Mouse (Mus musculus) G1E (cell line): Measurements from ENCODE around the gene Pdzk1. TPM values are rescaled to one million over a fixed set of nuclear protein-coding genes. Genes with fewer than 3 reads are reported as not detected.

Experiments
- ATAC-seq: 2 replicates; pipeline ENCODE4 v1.8.0; 2016; ENCODE audit warnings: mild to moderate bottlenecking; ENCODE audit not compliant: insufficient number of reproducible peaks, poor library complexity, low FRiP score, severe bottlenecking; ENCODE audit errors: extremely low read depth
- DNase-seq: peaks from one replicate; pipeline ENCODE4 v3.0.0; 2012; ENCODE audit warnings: low spot score
- H3K27me3 ChIP-seq: 2 replicates; pipeline ENCODE4 v1.6.1; 2012; ENCODE audit warnings: mild to moderate bottlenecking, low read length, inconsistent platforms; ENCODE audit not compliant: insufficient read depth
- H3K36me3 ChIP-seq: replicated peaks from 2 replicates; pipeline ENCODE3; 2012; ENCODE audit warnings: mild to moderate bottlenecking, inconsistent platforms
- H3K4me1 ChIP-seq: 2 replicates; pipeline ENCODE4 v1.6.1; 2012; ENCODE audit warnings: low read depth, low read length, inconsistent platforms, mixed read lengths; ENCODE audit not compliant: insufficient read depth
- H3K4me3 ChIP-seq: 2 replicates; pipeline ENCODE4 v1.5.1; 2012; ENCODE audit warnings: low read depth, mild to moderate bottlenecking, inconsistent platforms, low read length, moderate library complexity, mixed read lengths
- H3K9me3 ChIP-seq: replicated peaks from 2 replicates; pipeline ENCODE4 v1.6.1; 2012; ENCODE audit warnings: inconsistent platforms
- CTCF ChIP-seq: IDR thresholded peaks from 2 replicates; pipeline ENCODE4 v1.5.1; 2012; ENCODE audit warnings: low read depth, low read length, inconsistent platforms, mixed read lengths
- GATA1 ChIP-seq: IDR thresholded peaks from 2 replicates; pipeline ENCODE4 v1.6.1; 2012; ENCODE audit warnings: borderline replicate concordance, low read length, inconsistent platforms, mixed read lengths
- GATA2 ChIP-seq: IDR thresholded peaks from 2 replicates; pipeline ENCODE4 v1.6.1; 2012; ENCODE audit warnings: low read depth, low read length, inconsistent platforms, borderline replicate concordance
- POLR2AphosphoS5 ChIP-seq: IDR thresholded peaks from 2 replicates; pipeline ENCODE4 v1.6.1; 2012; ENCODE audit warnings: low read depth, low read length, inconsistent platforms; ENCODE audit not compliant: insufficient replicate concordance
- TAL1 ChIP-seq: conservative IDR thresholded peaks from 2 replicates; pipeline ENCODE4 v1.6.1; 2012; ENCODE audit warnings: low read depth, low read length, inconsistent platforms, mixed read lengths
- polyA plus RNA-seq: library from polyadenylated mRNA; stranded (reverse); fragments of >175 nt; gene quantifications from 2 replicates; pipeline ENCODE4 v1.2.3, GENCODE M21; 2012
- total RNA-seq, 2 experiments: library from RNA; stranded (forward) in 1 of 2; stranded (reverse) in 1 of 2; fragments of 200-1000 nt in 1 of 2; fragments of >200 nt in 1 of 2; fragmentation: Nextera tagmentation in 1 of 2; gene quantifications; 2 replicates each; pipeline ENCODE4 v1.2.3; 2014 to 2017

Pdzk1 gene
- total and polyA plus RNA-seq, 3 experiments: 0.05 to 0.41 TPM; not detected in 1

DNA sequence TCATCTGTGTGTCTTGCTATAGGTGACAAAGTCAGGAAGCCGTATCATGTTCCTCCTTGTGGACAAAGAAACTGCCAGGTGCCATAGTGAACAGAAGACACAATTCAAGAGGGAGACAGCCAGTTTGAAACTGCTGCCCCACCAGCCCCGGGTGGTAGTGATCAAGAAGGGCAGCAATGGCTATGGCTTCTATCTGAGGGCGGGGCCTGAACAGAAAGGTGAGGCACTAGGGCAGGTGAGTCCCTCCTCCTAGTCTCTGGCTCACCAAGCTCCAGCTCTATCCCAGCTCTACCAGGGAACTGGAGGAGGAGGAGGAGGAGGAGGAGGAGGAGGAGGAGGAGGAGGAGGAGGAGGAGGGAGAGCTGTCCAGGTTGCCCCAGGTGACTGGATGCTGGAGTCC, 26.7 kb downstream of the Pdzk1 start:
- H3K4me1 ChIP-seq: peaks cover 6% of the 10 kb centered on the region
- H3K9me3 ChIP-seq: no peaks in the 10 kb centered on the region
- H3K27me3 ChIP-seq: peaks cover 4% of the 10 kb centered on the region; the same call in 1 of the 2 replicates
- H3K4me3 ChIP-seq: no peak overlapping the region
- TF ChIP-seq GATA1 (no peak), GATA2 (no peak), TAL1 (no peak), POLR2AphosphoS5 (no peak), CTCF (no peak)
- no peak for DNase-seq
- no peak for ATAC-seq
- H3K36me3 ChIP-seq: peaks cover 17% of the 10 kb centered on the region

DNA sequence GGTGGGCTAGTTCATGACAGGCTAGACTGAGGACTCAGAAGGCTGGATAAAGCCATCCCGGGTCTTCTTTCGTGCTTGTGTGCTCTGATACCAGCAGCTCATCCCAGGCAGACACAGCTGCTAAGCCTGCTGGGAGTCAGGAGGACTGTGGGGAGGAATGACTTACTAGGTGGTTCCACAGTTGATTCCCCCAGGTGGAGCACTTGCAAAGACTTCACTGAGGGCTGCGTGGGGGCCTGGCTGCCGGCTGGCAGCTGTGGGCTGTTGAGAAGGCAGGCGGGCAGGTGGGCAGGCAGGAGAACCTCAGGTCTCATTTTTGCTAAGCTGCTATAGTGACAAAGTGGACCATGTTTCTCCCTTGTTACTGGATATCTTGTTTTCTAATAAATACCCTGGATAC, 31.4 kb downstream of the Pdzk1 start:
- Histone ChIP-seq H3K4me3 (no peak overlapping the region), H3K27me3 (no peaks in the 10 kb centered on the region), H3K4me1 (no peaks in the 10 kb centered on the region), H3K9me3 (no peaks in the 10 kb centered on the region), H3K36me3 (peaks cover 19% of the 10 kb centered on the region)
- ATAC-seq (no peak), DNase-seq (no peak)
- TF ChIP-seq TAL1: no peak
- TF ChIP-seq CTCF: no peak
- TF ChIP-seq GATA1: no peak
- TF ChIP-seq GATA2: no peak
- no peak for TF ChIP-seq POLR2AphosphoS5

DNA sequence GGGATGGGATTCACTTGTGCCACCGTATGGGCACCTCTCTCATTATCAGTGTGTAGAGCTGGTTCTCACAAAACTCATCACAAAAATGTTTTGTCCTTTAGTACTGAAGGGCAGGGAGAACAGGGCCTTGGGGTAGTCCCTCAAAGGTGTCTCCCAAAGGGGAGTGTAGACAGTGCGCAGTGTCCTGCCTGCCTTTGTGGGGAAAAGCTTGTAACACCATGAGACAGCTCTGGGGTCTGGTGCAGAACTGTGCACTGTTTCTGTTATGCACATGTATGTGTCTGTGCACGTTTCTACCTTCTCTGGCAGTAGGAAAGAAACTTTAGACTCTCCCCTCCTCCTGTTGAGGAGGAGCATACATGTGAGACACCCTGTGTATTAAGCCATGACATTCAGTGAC, 38.8 kb downstream of the Pdzk1 start:
- no peak for ATAC-seq

DNA sequence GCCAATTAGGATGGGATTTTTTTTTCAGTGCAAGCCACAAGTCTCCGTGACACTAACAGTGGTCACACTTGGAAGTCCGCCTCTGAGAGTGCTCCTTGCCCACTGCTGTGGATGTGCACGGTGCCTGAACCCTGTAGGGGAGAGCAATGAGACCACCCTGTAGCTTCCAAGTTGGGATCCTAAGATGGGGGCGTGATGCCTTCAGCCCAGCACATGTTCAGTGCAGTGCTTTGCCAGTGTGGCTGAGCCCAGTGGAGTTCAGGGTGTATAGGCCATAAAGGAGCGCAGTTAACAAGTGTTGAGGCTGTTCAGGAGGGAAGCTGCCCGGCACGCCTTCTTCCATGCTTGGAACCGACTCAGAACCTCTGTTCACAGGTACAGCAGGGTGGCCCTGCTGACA, 39.5 kb downstream of the Pdzk1 start:
- H3K4me3 ChIP-seq: no peak overlapping the region
- H3K27me3 ChIP-seq: no peaks in the 10 kb centered on the region
- TF ChIP-seq POLR2AphosphoS5 (no peak), TAL1 (no peak), CTCF (no peak), GATA2 (no peak), GATA1 (no peak)
- H3K4me1 ChIP-seq: no peaks in the 10 kb centered on the region
- peaks cover 59% of the 10 kb centered on the region for H3K36me3 ChIP-seq
- H3K9me3 ChIP-seq: no peaks in the 10 kb centered on the region
- no peak for DNase-seq
- ATAC-seq: no peak

More for the DNA sequence above, 38.8 kb downstream of the Pdzk1 start:
- Histone ChIP-seq H3K36me3 (peaks cover 52% of the 10 kb centered on the region), H3K4me3 (no peak overlapping the region), H3K4me1 (no peaks in the 10 kb centered on the region), H3K9me3 (no peaks in the 10 kb centered on the region), H3K27me3 (no peaks in the 10 kb centered on the region)
- no peak for TF ChIP-seq TAL1
- TF ChIP-seq GATA2: no peak
- TF ChIP-seq CTCF: no peak
- DNase-seq: no peak

DNA sequence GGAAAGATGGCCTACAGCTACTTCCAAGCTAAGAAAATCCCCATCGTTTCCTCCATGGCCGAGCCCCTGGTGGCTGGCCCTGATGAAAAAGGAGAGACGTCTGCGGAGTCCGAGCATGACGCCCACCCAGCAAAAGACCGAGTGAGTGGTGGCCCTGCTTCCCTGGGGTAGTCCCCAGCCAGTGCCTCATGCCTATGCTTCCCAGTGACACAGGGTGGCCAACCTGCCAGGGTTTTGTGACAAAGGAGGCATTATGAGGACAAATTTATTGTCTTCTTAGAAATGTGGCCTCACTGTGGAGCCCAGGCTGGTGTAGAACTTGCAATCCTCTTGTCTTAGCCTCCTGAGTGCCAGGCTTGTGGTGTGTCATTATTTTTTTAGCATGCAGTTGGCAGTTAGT, 40.0 kb downstream of the Pdzk1 start:
- DNase-seq: no peak
- H3K4me3 ChIP-seq: no peak overlapping the region
- no peaks in the 10 kb centered on the region for H3K9me3 ChIP-seq
- peaks cover 64% of the 10 kb centered on the region for H3K36me3 ChIP-seq
- TF ChIP-seq CTCF: no peak
- no peak for TF ChIP-seq GATA1
- no peak for TF ChIP-seq GATA2
- no peak for TF ChIP-seq TAL1
- no peak for TF ChIP-seq POLR2AphosphoS5
- no peaks in the 10 kb centered on the region for H3K27me3 ChIP-seq
- no peaks in the 10 kb centered on the region for H3K4me1 ChIP-seq
- ATAC-seq: no peak

DNA sequence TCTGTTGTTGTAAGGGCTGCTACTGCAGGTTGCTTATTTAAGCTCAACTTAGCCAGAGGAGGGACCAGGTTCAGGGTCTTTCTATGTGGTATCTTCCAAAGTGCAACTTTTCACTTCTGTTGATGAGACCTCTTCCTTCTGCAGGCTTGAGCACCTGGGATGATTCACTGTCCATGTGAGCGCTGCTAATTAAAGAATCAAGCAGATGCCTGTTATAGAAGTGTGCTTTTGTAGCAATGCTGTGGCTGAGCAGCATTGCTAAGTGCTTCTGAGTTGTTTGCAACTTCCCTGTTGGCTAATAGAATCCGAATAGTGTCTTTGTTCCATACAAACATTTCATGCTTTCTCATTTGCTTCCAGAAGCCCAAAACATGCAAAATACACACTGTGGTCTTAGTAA, 41.2 kb downstream of the Pdzk1 start:
- H3K9me3 ChIP-seq: no peaks in the 10 kb centered on the region
- no peaks in the 10 kb centered on the region for H3K27me3 ChIP-seq
- ATAC-seq: no peak
- no peak overlapping the region for H3K4me3 ChIP-seq
- H3K4me1 ChIP-seq: no peaks in the 10 kb centered on the region
- TF ChIP-seq GATA2 (no peak), POLR2AphosphoS5 (no peak), GATA1 (no peak), TAL1 (no peak), CTCF (no peak)
- peaks cover 75% of the 10 kb centered on the region for H3K36me3 ChIP-seq
- DNase-seq: no peak

DNA sequence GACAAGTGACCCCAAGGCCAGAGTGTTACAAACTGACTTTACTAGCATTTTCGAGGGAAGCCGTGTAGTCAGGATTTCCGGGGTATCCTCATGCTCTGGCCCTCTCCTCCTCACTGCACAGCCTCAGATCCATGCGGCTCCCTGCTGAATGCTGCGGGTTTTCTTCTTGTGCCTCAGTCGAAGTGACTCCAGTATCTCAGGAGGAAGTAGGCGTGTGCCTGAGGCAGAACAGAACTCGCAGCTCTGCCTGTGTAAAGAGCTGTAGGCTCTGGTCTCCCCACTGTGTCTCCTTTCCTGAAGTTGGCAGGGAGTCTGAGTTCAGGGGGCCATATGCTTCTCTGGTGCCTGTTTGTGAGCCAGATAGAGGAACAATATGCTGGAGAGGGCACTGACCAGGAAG, 42.0 kb downstream of the Pdzk1 start:
- Histone ChIP-seq H3K4me1 (no peaks in the 10 kb centered on the region), H3K27me3 (no peaks in the 10 kb centered on the region), H3K4me3 (no peak overlapping the region), H3K9me3 (no peaks in the 10 kb centered on the region), H3K36me3 (peaks cover 82% of the 10 kb centered on the region)
- ATAC-seq (no peak), DNase-seq (no peak)
- no peak for TF ChIP-seq CTCF
- TF ChIP-seq TAL1: no peak
- no peak for TF ChIP-seq GATA2
- TF ChIP-seq POLR2AphosphoS5: no peak
- TF ChIP-seq GATA1: no peak
